Mouse (Mus musculus) C2C12 (cell line): ENCODE data around the gene Zglp1.

Experiments
- CTCF ChIP-seq: IDR thresholded peaks from one replicate; pipeline ENCODE4 v1.5.1; 2011; ENCODE audit not compliant: control insufficient read depth, insufficient read depth, insufficient read length
- MAX ChIP-seq: IDR thresholded peaks from one replicate; pipeline ENCODE4 v1.6.1; 2011; ENCODE audit warnings: mild to moderate bottlenecking, control low read depth
- MYOG ChIP-seq: IDR thresholded peaks from one replicate; pipeline ENCODE4 v1.6.1; 2011; ENCODE audit not compliant: control insufficient read depth, insufficient read length; ENCODE audit errors: extremely low read depth

- TF ChIP-seq CTCF: no peak
- TF ChIP-seq MYOG: no peak
- no peak for TF ChIP-seq MAX
Measured at GRCm38 (mm10) chr9:21022288-21022687, 44.6 kb downstream of the Zglp1 start.
